Mouse (Mus musculus) midbrain, embryonic 11.5 days (tissue): ENCODE measurements at regions not wholly inside any gene's neighbourhood (a gene's known extent, or its start where the extent isn't known, plus 50 kb on each side); places are given as distances from the start of the nearest gene placed in this dataset.

ENCODE experiments used
- ATAC-seq: fragments of 200-750 bp; cut with Nextera tagmentation; 2 replicates; pipeline ENCODE4 v1.8.0; 2017; ENCODE audit warnings: moderate TSS enrichment, moderate library complexity; ENCODE audit not compliant: low FRiP score
- DNase-seq: peaks from one replicate; pipeline ENCODE4 v3.0.0; 2015; ENCODE audit warnings: low spot score; ENCODE audit errors: missing footprints
- H3K27ac ChIP-seq: fragments of 300-500 bp; sonication (generic); 2 replicates; pipeline ENCODE4 v1.5.1; 2014; ENCODE audit warnings: low read depth, low read length
- H3K27me3 ChIP-seq: fragments of 300-500 bp; sonication (generic); 2 replicates; pipeline ENCODE4 v1.6.1; 2014; ENCODE audit warnings: mild to moderate bottlenecking, low read length, moderate library complexity, mixed read lengths; ENCODE audit not compliant: control insufficient read depth, insufficient read depth
- H3K36me3 ChIP-seq: fragments of 300-500 bp; sonication (generic); 2 replicates; pipeline ENCODE4 v1.6.1; 2014; ENCODE audit warnings: mild to moderate bottlenecking, low read length, moderate library complexity, mixed read lengths; ENCODE audit not compliant: control insufficient read depth, insufficient read depth
- H3K4me1 ChIP-seq: fragments of 300-500 bp; sonication (generic); 2 replicates; pipeline ENCODE4 v1.6.1; 2014; ENCODE audit warnings: low read length; ENCODE audit not compliant: control insufficient read depth, insufficient read depth
- H3K4me2 ChIP-seq: fragments of 300-500 bp; sonication (generic); 2 replicates; pipeline ENCODE4 v1.6.1; 2014; ENCODE audit warnings: mild to moderate bottlenecking, moderate library complexity
- H3K4me3 ChIP-seq: fragments of 300-500 bp; sonication (generic); 2 replicates; pipeline ENCODE4 v1.5.1; 2014; ENCODE audit warnings: low read depth, low read length
- H3K9ac ChIP-seq: fragments of 300-500 bp; sonication (generic); 2 replicates; pipeline ENCODE4 v1.6.1; 2014; ENCODE audit warnings: low read length
- H3K9me3 ChIP-seq: fragments of 300-500 bp; sonication (generic); 2 replicates; pipeline ENCODE4 v1.6.1; 2016; ENCODE audit warnings: low read length; ENCODE audit not compliant: control insufficient read depth
- WGBS: fragments of 180-500 bp; shearing (Covaris S2); extraction: QIAGEN DNeasy Blood & Tissue Kit; methylation state at CpG from one replicate; pipeline ENCODE4 v1.1.7; 2014; 5-methylcytosine and 5-hydroxymethylcytosine counted together

- Histone ChIP-seq H3K9me3 (no peaks in the 10 kb centered on the region), H3K9ac (no peak overlapping the region), H3K4me2 (no peak overlapping the region), H3K27ac (no peak overlapping the region), H3K36me3 (no peaks in the 10 kb centered on the region), H3K4me1 (no peaks in the 10 kb centered on the region), H3K27me3 (no peaks in the 10 kb centered on the region), H3K4me3 (no peak overlapping the region)
- DNase-seq (no peak), ATAC-seq (no peak)
- WGBS, result 80% methylated on average over 13 of the region's 13 CpGs
Measured at GRCm38 (mm10) chr17:68975606-68976005, 99.9 kb upstream of the Epb41l3 start.

DNA sequence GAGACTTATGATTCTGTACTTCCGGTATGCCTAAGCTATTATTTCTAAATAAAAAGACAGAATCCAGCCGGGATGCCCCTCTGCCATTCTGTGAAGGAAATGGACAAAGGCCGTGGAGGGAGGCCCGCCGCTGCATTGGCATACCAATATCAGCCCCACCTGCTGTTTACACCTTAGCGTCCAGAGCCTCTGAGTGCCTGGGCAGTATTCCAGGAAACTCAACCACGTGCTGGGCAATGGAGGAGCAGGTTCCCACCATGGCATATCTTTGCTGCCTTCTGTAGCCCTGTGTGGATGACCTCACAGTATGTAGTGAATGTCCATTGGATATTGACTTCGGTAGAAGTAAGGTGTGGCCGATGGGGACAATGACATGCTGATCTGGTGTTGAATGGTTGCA is 97.3 kb upstream of the Epb41l3 start:
- H3K4me1 ChIP-seq, result no peaks in the 10 kb centered on the region
- no peak overlapping the region for H3K9ac ChIP-seq
- no peak overlapping the region for H3K4me2 ChIP-seq
- H3K9me3 ChIP-seq, result no peaks in the 10 kb centered on the region
- ATAC-seq (no peak), DNase-seq (no peak)
- no peak overlapping the region for H3K4me3 ChIP-seq
- H3K27me3 ChIP-seq, result no peaks in the 10 kb centered on the region
- no peak overlapping the region for H3K27ac ChIP-seq
- no peaks in the 10 kb centered on the region for H3K36me3 ChIP-seq
- WGBS, result 88% methylated on average over 9 of the region's 9 CpGs

DNA sequence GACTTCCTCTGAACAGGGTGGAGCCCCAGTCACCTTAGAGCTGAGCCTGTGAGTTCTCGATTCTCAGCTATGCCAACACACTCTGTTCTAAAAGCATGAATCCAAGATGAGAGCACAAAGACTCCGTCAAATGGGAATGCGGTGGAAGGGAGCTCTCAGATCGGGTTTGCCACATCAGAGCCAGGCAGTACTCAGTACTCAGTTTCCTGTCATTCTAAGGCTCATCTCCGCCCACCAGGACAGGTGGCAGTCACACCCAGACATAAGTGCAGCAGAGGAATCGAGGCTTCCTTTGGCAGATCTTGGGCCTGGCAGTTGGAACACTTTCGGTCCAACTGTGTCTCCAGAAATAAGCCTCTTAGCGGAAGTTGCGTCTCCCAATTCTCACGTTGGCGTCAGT is 94.4 kb upstream of the Epb41l3 start:
- Histone ChIP-seq H3K4me1 (no peaks in the 10 kb centered on the region), H3K36me3 (no peaks in the 10 kb centered on the region), H3K9me3 (no peaks in the 10 kb centered on the region), H3K27ac (no peak overlapping the region), H3K4me3 (no peak overlapping the region), H3K27me3 (no peaks in the 10 kb centered on the region), H3K9ac (no peak overlapping the region), H3K4me2 (no peak overlapping the region)
- no peak for DNase-seq
- 87% methylated on average over 11 of the region's 11 CpGs for WGBS
- no peak for ATAC-seq

DNA sequence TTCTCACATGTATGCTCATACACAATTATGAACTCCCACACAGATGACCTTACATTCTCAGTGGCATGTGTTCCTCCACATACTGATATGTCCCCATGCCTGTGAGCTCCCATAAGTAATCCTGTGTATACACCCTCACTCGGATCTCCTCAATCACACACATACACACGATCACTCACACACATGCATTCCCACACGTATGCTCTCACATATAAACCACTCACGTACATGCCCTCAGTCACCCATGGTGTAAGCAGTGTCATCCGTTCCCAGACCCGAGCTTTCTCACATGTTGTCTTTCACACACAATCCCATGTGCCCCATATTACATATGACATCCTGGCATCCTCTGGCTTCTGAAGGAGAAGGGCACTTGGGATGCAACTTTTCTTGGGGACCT is 93.4 kb upstream of the Epb41l3 start:
- WGBS, result 95% methylated on average over 6 of the region's 6 CpGs
- Histone ChIP-seq H3K36me3 (no peaks in the 10 kb centered on the region), H3K9ac (no peak overlapping the region), H3K27ac (no peak overlapping the region), H3K4me1 (no peaks in the 10 kb centered on the region), H3K4me2 (no peak overlapping the region), H3K9me3 (no peaks in the 10 kb centered on the region), H3K27me3 (no peaks in the 10 kb centered on the region), H3K4me3 (no peak overlapping the region)
- DNase-seq, result no peak
- ATAC-seq, result no peak

DNA sequence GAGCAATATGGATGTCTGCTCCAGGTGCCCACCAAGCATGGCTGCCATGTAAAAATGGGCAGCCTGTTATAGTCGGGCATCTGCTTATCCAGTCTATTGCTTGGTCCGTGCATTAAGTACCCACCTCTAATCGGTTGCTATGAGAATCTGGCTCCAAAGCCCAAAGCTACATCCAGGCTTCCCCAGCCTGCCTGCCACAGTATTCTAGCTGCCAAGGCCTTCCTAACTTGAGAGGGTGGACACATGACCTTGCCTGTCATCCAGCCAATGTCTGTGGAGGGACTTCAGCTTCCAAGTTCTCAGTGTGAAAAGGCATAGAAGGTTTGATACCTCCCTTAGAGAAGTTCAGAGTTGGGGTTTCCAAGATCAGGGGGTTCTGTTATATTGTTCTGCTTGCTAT is 75.6 kb upstream of the Epb41l3 start:
- H3K4me1 ChIP-seq, result no peaks in the 10 kb centered on the region
- 95% methylated on average over 3 of the region's 3 CpGs for WGBS

DNA sequence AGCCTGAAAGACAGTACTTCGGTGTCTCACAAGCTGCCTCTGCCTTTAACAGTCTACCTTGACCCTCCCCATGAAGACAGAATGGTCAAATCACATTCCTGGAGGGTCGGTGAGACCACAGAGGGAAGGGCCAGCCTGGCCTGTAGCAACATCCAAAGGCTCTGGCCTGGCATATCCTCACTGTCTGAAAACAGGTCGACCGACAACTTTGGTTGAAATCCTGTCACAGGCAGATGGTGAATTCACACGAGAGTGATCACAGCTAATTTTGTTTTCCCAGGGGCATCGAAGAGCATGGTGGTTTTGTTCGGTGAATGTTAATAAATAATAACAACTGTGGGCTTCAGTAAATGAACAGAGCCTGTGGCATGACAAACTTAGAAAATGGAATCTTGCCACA is 71.4 kb upstream of the Epb41l3 start:
- Histone ChIP-seq H3K36me3 (no peaks in the 10 kb centered on the region), H3K4me3 (no peak overlapping the region), H3K27me3 (no peaks in the 10 kb centered on the region), H3K9me3 (no peaks in the 10 kb centered on the region), H3K27ac (no peak overlapping the region), H3K9ac (no peak overlapping the region), H3K4me1 (no peaks in the 10 kb centered on the region), H3K4me2 (no peak overlapping the region)
- ATAC-seq, result no peak
- 85% methylated on average over 7 of the region's 7 CpGs for WGBS
- no peak for DNase-seq

More for the DNA sequence above, 75.6 kb upstream of the Epb41l3 start:
- ATAC-seq (no peak), DNase-seq (no peak)
- no peaks in the 10 kb centered on the region for H3K36me3 ChIP-seq
- H3K27ac ChIP-seq, result no peak overlapping the region
- no peak overlapping the region for H3K4me2 ChIP-seq
- no peaks in the 10 kb centered on the region for H3K9me3 ChIP-seq
- no peak overlapping the region for H3K4me3 ChIP-seq
- H3K27me3 ChIP-seq, result no peaks in the 10 kb centered on the region
- H3K9ac ChIP-seq, result no peak overlapping the region

DNA sequence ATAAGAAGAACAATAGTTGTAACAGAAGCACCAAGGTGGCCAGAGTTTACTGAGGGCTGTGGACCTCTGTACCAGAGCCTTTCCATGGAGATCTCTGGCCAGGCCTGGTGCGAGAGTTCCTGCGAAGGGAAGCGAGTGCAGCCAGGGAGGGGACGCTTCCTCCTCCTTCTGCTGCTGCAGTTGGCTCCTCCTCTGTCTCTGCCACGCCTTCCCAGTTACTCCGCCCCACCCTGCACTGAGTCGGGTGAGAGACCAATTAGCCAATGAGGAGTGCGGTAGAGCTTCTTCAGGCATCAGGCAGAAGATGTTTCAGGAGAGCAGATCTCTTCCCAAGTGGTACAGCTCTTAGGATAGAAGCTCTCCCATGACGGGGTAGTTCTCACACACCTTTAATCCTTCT is 69.2 kb upstream of the Epb41l3 start:
- Histone ChIP-seq H3K4me3 (no peak overlapping the region), H3K4me2 (no peak overlapping the region), H3K9ac (no peak overlapping the region), H3K27ac (no peak overlapping the region), H3K9me3 (no peaks in the 10 kb centered on the region), H3K36me3 (no peaks in the 10 kb centered on the region), H3K4me1 (no peaks in the 10 kb centered on the region), H3K27me3 (no peaks in the 10 kb centered on the region)
- DNase-seq (no peak), ATAC-seq (0 out of 2 replicates have a peak, but pooled peaks have one; percentile 42)
- WGBS, result 37% methylated on average over 9 of the region's 9 CpGs
